Mouse (Mus musculus) MEL (cell line): ENCODE results near the gene Fam171a2. TPM values are rescaled to one million over a fixed set of nuclear protein-coding genes. Genes with fewer than 3 reads are reported as not detected.

Experiments
- DNase-seq: peaks from one replicate; pipeline ENCODE4 v3.0.0; 2011; ENCODE audit warnings: low read depth, low spot score
- H3K27ac ChIP-seq: 2 replicates; pipeline ENCODE4 v1.5.1; 2012; ENCODE audit warnings: low read depth, mild to moderate bottlenecking, control low read depth, low read length, moderate library complexity; ENCODE audit not compliant: control insufficient read depth
- H3K27me3 ChIP-seq, 2 experiments: fragments of 150-350 bp in 1 of 2; sonication (generic) in 1 of 2; 2 replicates each; pipeline ENCODE4 v1.6.1; 2012; ENCODE audit warnings: low read length in 2 of 2, mild to moderate bottlenecking in 2 of 2, improper control_type of control experiment in 1 of 2, moderate library complexity in 1 of 2; ENCODE audit not compliant: insufficient read depth in 2 of 2, control insufficient read depth in 1 of 2
- H3K36me3 ChIP-seq, 2 experiments: 2 replicates each; pipeline ENCODE4 v1.6.1; 2012 to 2014; ENCODE audit warnings: low read length in 2 of 2, improper control_type of control experiment in 1 of 2, inconsistent platforms in 1 of 2, mild to moderate bottlenecking in 1 of 2; ENCODE audit not compliant: insufficient read depth in 2 of 2, control insufficient read depth in 1 of 2
- H3K4me1 ChIP-seq, 2 experiments: fragments of 150-350 bp in 1 of 2; sonication (generic) in 1 of 2; 2 replicates each; pipeline ENCODE4 v1.6.1; 2012; ENCODE audit warnings: low read length in 2 of 2, improper control_type of control experiment in 1 of 2, mild to moderate bottlenecking in 1 of 2; ENCODE audit not compliant: insufficient read depth in 2 of 2, control insufficient read depth in 1 of 2
- H3K4me3 ChIP-seq, 2 experiments: fragments of 150-350 bp in 1 of 2; sonication (generic) in 1 of 2; 2 replicates each; pipeline ENCODE4 v1.5.1; 2012; ENCODE audit warnings: low read depth in 2 of 2, low read length in 2 of 2, mild to moderate bottlenecking in 2 of 2, moderate library complexity in 2 of 2, control low read depth in 1 of 2, improper control_type of control experiment in 1 of 2; ENCODE audit not compliant: control insufficient read depth in 1 of 2, insufficient read depth in 1 of 2
- H3K79me2 ChIP-seq: 2 replicates; pipeline ENCODE4 v1.6.1; 2012; ENCODE audit warnings: mild to moderate bottlenecking, low read length, moderate library complexity; ENCODE audit not compliant: control insufficient read depth, poor library complexity, insufficient read depth
- H3K9ac ChIP-seq: 2 replicates; pipeline ENCODE4 v1.6.1; 2012; ENCODE audit warnings: low read depth, mild to moderate bottlenecking, control low read depth, low read length, moderate library complexity; ENCODE audit not compliant: control insufficient read depth, poor library complexity, severe bottlenecking
- H3K9me3 ChIP-seq: fragments of 150-350 bp; sonication (generic); replicated peaks from 2 replicates; pipeline ENCODE4 v1.6.1; 2012; ENCODE audit warnings: mild to moderate bottlenecking, low read length, improper control_type of control experiment, moderate library complexity; ENCODE audit not compliant: insufficient read depth
- CHD1 ChIP-seq: IDR thresholded peaks from 2 replicates; pipeline ENCODE4 v1.6.1; 2012; ENCODE audit warnings: low read depth, mild to moderate bottlenecking, inconsistent platforms, low read length, improper control_type of control experiment
- CTCF ChIP-seq, 3 experiments: IDR thresholded peaks in 2 of 3; conservative IDR thresholded peaks in 1 of 3; 2 replicates each; pipeline ENCODE4 v1.5.1; 2011 to 2012; ENCODE audit warnings: low read length in 3 of 3, low read depth in 2 of 3, mild to moderate bottlenecking in 2 of 3, improper control_type of control experiment in 1 of 3, inconsistent platforms in 1 of 3, mixed read lengths in 1 of 3, moderate library complexity in 1 of 3; ENCODE audit not compliant: control insufficient read depth in 1 of 3, insufficient read depth in 1 of 3, poor library complexity in 1 of 3, severe bottlenecking in 1 of 3
- E2F4 ChIP-seq: IDR thresholded peaks from 2 replicates; pipeline ENCODE4 v1.6.1; 2011; ENCODE audit warnings: low read depth, low read length, improper control_type of control experiment, borderline replicate concordance
- ELF1 ChIP-seq: IDR thresholded peaks from 2 replicates; pipeline ENCODE4 v1.6.1; 2014; ENCODE audit warnings: low read depth, mild to moderate bottlenecking, inconsistent platforms, low read length, improper control_type of control experiment, moderate library complexity
- EP300 ChIP-seq, 2 experiments: IDR thresholded peaks; 2 replicates each; pipeline ENCODE4 v1.6.1; 2011; ENCODE audit warnings: improper control_type of control experiment in 2 of 2, low read length in 2 of 2, low read depth in 1 of 2, mild to moderate bottlenecking in 1 of 2
- HCFC1 ChIP-seq: IDR thresholded peaks from 2 replicates; pipeline ENCODE4 v1.6.1; 2012; ENCODE audit warnings: low read depth, mild to moderate bottlenecking, inconsistent platforms, low read length, improper control_type of control experiment, moderate library complexity
- JUND ChIP-seq: IDR thresholded peaks from 2 replicates; pipeline ENCODE4 v1.6.1; 2011; ENCODE audit warnings: low read depth, mild to moderate bottlenecking, improper control_type of control experiment, low read length
- MAFK ChIP-seq: IDR thresholded peaks from 2 replicates; pipeline ENCODE4 v1.6.1; 2011; ENCODE audit warnings: low read depth, mild to moderate bottlenecking, low read length, improper control_type of control experiment, borderline replicate concordance
- MAZ ChIP-seq: IDR thresholded peaks from 2 replicates; pipeline ENCODE4 v1.6.1; 2012; ENCODE audit warnings: low read depth, mild to moderate bottlenecking, inconsistent platforms, low read length, improper control_type of control experiment
- MXI1 ChIP-seq: IDR thresholded peaks from 2 replicates; pipeline ENCODE4 v1.6.1; 2011; ENCODE audit warnings: mild to moderate bottlenecking, low read depth, low read length, improper control_type of control experiment
- MYB ChIP-seq: IDR thresholded peaks from 2 replicates; pipeline ENCODE4 v1.6.1; 2011; ENCODE audit warnings: mild to moderate bottlenecking, low read depth, low read length, improper control_type of control experiment
- MYC ChIP-seq: IDR thresholded peaks from 2 replicates; pipeline ENCODE4 v1.6.1; 2011; ENCODE audit warnings: low read depth, mild to moderate bottlenecking, low read length, improper control_type of control experiment, moderate library complexity
- NELFE ChIP-seq: IDR thresholded peaks from 2 replicates; pipeline ENCODE4 v1.6.1; 2011; ENCODE audit warnings: low read depth, low read length, improper control_type of control experiment
- POLR2A ChIP-seq, 2 experiments: IDR thresholded peaks; 2 replicates each; pipeline ENCODE4 v1.6.1; 2011 to 2012; ENCODE audit warnings: low read length in 2 of 2, mild to moderate bottlenecking in 2 of 2, control low read depth in 1 of 2, improper control_type of control experiment in 1 of 2, low read depth in 1 of 2, moderate library complexity in 1 of 2; ENCODE audit not compliant: control insufficient read depth in 1 of 2, insufficient read depth in 1 of 2, poor library complexity in 1 of 2
- POLR2AphosphoS2 ChIP-seq: IDR thresholded peaks from 2 replicates; pipeline ENCODE4 v1.6.1; 2011; ENCODE audit warnings: low read length, improper control_type of control experiment
- RAD21 ChIP-seq: IDR thresholded peaks from 2 replicates; pipeline ENCODE4 v1.6.1; 2011; ENCODE audit warnings: mild to moderate bottlenecking, low read depth, low read length, improper control_type of control experiment
- SMC3 ChIP-seq: IDR thresholded peaks from 2 replicates; pipeline ENCODE4 v1.6.1; 2011; ENCODE audit warnings: low read depth, low read length, improper control_type of control experiment
- TAL1 ChIP-seq: IDR thresholded peaks from 2 replicates; pipeline ENCODE4 v1.6.1; 2012; ENCODE audit warnings: mild to moderate bottlenecking, inconsistent platforms, low read length, moderate library complexity, mixed read lengths
- UBTF ChIP-seq: IDR thresholded peaks from 2 replicates; pipeline ENCODE4 v1.6.1; 2012; ENCODE audit warnings: low read depth, mild to moderate bottlenecking, inconsistent platforms, low read length, improper control_type of control experiment, moderate library complexity, borderline replicate concordance; ENCODE audit not compliant: insufficient read depth
- ZC3H11A ChIP-seq: IDR thresholded peaks from 2 replicates; pipeline ENCODE4 v1.6.1; 2012; ENCODE audit warnings: low read depth, mild to moderate bottlenecking, inconsistent platforms, low read length, improper control_type of control experiment
- ZKSCAN1 ChIP-seq: IDR thresholded peaks from 2 replicates; pipeline ENCODE4 v1.6.1; 2012; ENCODE audit warnings: low read depth, mild to moderate bottlenecking, inconsistent platforms, low read length, improper control_type of control experiment, moderate library complexity
- ZMIZ1 ChIP-seq: IDR thresholded peaks from 2 replicates; pipeline ENCODE4 v1.6.1; 2012; ENCODE audit warnings: low read depth, mild to moderate bottlenecking, inconsistent platforms, low read length, improper control_type of control experiment, moderate library complexity
- polyA plus RNA-seq, 2 experiments: library from polyadenylated mRNA; stranded (reverse) in 1 of 2; unstranded in 1 of 2; fragments of >175 nt in 1 of 2; fragments of >200 nt in 1 of 2; gene quantifications; 2 replicates each; pipeline versions ENCODE4 v1.2.1 to v1.2.4; 2012; ENCODE audit warnings: low replicate concordance in 2 of 2, low read depth in 1 of 2; ENCODE audit not compliant: insufficient read length in 2 of 2, insufficient read depth in 1 of 2, missing spikeins in 1 of 2
- total RNA-seq: library from RNA; depleted of rRNA; stranded (reverse); fragments of 300-350 nt; gene quantifications from 2 replicates; pipeline ENCODE4 v1.2.3, GENCODE M21; 2012

Gene Fam171a2
- total and polyA plus RNA-seq, 3 experiments = 2.0 to 8.8 TPM; not detected in 1

DNA sequence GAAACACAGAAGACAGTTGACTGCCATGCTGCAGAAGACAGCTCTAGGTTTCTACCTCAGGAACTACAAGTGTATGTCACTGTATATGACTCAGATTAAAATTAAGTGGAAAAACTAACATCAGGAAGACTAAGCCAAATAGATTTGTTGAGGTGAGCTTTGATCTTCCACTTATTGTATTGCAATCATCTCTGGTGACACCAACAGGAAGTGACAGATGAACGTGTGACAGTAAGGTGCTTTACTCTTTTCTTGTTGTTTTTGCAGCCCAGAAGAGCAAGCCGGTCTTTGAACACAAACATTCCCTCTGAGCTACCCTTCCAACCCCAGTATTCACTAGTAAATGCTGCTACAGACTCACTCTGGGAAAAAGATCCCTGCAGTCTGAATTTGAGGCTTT lies 49.2 kb upstream of the Fam171a2 start:
- no peaks in the 10 kb centered on the region for H3K79me2 ChIP-seq
- H3K36me3 ChIP-seq = peaks cover 2 to 38% of the 10 kb centered on the region in 2 experiments; a peak in 2 of 4 replicates
- H3K4me3 ChIP-seq = no peak overlapping the region
- TF ChIP-seq ZMIZ1 = no peak
- no peak for TF ChIP-seq RAD21
- no peak for TF ChIP-seq HCFC1
- no peak for TF ChIP-seq MYC
- TF ChIP-seq JUND = no peak
- TF ChIP-seq CHD1 = no peak
- no peak for TF ChIP-seq E2F4
- no peak for TF ChIP-seq MYB
- TF ChIP-seq ZC3H11A = no peak
- no peak for TF ChIP-seq ELF1
- no peak for TF ChIP-seq SMC3
- TF ChIP-seq CTCF (IDR thresholded peaks at IDR 0.05 in 2 of 3, conservative IDR thresholded peaks at IDR 0.05 in 1 of 3; ENCODE audit: control insufficient read depth in 1 of 3, insufficient read depth in 1 of 3, low read depth in 2 of 3, low read length in 3 of 3, poor library complexity in 1 of 3, severe bottlenecking in 1 of 3) = no peak
- no peak for TF ChIP-seq ZKSCAN1
- TF ChIP-seq MAZ = no peak
- H3K9me3 ChIP-seq = no peaks in the 10 kb centered on the region
- no peaks in the 10 kb centered on the region for H3K27me3 ChIP-seq
- H3K9ac ChIP-seq = no peak overlapping the region
- no peak for DNase-seq
- no peaks in the 10 kb centered on the region for H3K4me1 ChIP-seq
- H3K27ac ChIP-seq = no peak overlapping the region

DNA sequence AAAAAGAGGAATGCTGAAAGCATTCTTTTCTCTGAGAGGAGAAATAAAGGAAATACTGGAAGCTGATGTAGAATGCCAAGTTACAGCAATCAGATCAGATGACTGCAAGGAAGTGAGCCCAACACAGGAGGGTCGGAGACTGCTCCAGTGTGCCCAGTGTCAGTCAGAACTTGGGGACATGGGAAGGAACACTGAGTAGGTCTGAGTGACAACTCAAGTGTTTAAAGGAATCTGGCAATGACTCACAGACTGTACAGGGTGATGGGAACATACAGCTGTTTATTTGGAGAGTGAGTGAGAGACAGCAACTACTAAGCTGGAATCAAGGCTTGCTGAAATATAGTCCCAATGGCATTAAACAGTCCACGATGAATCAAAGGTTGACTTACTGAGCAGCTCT lies 48.7 kb upstream of the Fam171a2 start:
- Histone ChIP-seq H3K4me1 (no peaks in the 10 kb centered on the region), H3K4me3 (no peak overlapping the region), H3K9me3 (no peaks in the 10 kb centered on the region), H3K27me3 (no peaks in the 10 kb centered on the region), H3K27ac (no peak overlapping the region), H3K36me3 (peaks cover 2 to 33% of the 10 kb centered on the region in 2 experiments; a peak in 2 of 4 replicates), H3K79me2 (no peaks in the 10 kb centered on the region), H3K9ac (no peak overlapping the region)
- DNase-seq = no peak
- TF ChIP-seq POLR2A (IDR thresholded peaks at IDR 0.05; ENCODE audit: control insufficient read depth in 1 of 2, insufficient read depth in 1 of 2, low read depth in 1 of 2, low read length in 2 of 2, poor library complexity in 1 of 2) (no peak), POLR2AphosphoS2 (0 out of 2 replicates have a peak, but pooled peaks have one; percentile 4)

- H3K4me1 ChIP-seq = no peaks in the 10 kb centered on the region
- H3K27me3 ChIP-seq = no peaks in the 10 kb centered on the region
- no peak overlapping the region for H3K4me3 ChIP-seq
- DNase-seq = no peak
- H3K27ac ChIP-seq = no peak overlapping the region
- H3K79me2 ChIP-seq = no peaks in the 10 kb centered on the region
- peaks cover 2 to 32% of the 10 kb centered on the region in 2 experiments; a peak in 2 of 4 replicates for H3K36me3 ChIP-seq
- TF ChIP-seq NELFE (no peak), MAFK (no peak), POLR2AphosphoS2 (no peak), EP300 (IDR thresholded peaks at IDR 0.05; ENCODE audit: low read depth in 1 of 2, low read length in 2 of 2) (no peak), MXI1 (no peak), JUND (no peak), UBTF (no peak), TAL1 (no peak), CTCF (IDR thresholded peaks at IDR 0.05 in 2 of 3, conservative IDR thresholded peaks at IDR 0.05 in 1 of 3; ENCODE audit: control insufficient read depth in 1 of 3, insufficient read depth in 1 of 3, low read depth in 2 of 3, low read length in 3 of 3, poor library complexity in 1 of 3, severe bottlenecking in 1 of 3) (no peak), E2F4 (no peak)
- H3K9ac ChIP-seq = no peak overlapping the region
- no peaks in the 10 kb centered on the region for H3K9me3 ChIP-seq
Measured at GRCm38 (mm10) chr11:102495742-102496141, 48.3 kb upstream of the Fam171a2 start.
